Mouse (Mus musculus) layer of hippocampus, adult 9-10 months (tissue): ENCODE measurements around the gene Slc38a9.

Experiments
- DNase-seq: peaks from one replicate; pipeline ENCODE4 v3.0.0; 2022; ENCODE audit warnings: low spot score

The Slc38a9 gene

DNA sequence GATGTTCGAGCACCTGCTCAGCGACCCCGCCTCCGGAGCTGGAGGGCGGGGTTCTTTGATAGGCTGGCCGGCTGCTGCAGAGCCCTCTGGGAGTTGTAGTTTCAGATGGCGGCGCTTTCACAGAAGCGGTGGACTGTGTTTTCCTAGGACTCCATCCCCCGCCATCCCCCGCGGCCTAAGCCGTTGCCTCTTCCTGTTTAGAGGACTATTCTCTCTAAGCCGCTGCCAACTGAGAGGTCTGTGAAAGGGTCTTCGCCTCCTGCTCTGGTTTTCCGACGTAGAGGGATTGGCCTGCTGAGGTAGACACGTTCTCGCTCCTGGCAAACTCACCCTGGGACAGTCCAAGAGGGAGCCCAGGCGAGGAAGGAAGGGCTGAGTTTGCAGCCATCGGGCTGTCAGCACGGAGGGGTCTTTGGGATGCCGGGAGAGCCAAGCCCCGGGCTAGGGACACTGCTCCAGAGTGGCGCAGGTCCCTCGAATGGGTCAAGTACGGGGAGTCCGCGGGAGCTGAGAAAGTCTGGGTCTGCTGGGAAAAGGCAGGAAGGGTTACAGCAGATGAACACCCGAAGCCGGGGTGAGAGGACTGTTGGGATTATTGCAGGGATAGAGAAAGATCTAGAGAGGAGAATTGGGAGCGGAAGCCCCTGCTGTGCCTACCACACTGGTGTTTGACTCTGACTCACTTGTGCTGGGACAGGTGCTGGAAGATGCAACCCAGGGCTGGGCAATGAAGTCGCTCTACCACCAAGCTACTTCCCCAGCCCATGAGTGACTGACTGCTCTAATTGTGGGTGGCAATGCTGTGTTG, at the start of gene Slc38a9:
Gene Slc38a9 (plus strand): TSS at position 178 of the 808 bp plus-strand sequence.
- DNase-seq, result peak; percentile 85

DNA sequence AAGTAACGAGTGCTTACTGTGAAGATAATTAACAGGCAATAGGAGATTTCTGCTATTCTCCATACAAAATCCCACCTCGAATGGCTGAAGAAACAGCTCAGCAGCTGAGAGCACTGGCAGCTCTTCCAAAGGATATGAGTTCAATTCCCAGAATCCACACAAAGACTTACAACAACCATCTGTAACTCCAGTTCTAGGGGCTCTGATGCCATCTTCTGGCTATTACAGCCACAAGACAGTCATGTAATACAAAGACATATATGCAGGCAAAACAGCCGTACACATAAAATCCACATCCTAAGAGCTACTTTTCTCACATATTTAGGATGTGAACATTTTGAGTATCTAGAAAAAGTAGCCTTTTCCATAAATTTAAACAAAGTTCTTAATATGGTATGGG, 39.0 kb upstream of the Slc38a9 start:
- no peak for DNase-seq

DNA sequence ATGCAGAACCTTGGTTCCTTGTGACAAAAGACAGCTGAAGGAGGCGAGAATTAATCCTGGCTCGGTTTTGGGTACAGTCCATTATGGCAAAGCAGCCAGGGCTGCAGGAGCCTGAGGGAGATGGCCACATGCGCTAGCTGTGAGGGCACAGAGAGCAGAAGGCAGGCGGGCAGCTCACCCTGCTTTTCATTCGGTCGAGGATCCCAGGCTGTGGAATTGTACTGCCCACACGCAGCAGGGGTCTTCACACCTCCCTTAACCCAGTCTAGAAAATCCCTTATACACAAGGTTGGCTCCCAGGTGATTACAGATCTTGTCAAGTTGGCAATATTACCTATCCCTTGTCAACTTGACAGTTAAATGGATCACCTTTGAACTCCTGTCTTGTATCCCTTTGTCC, 36.9 kb upstream of the Slc38a9 start:
- no peak for DNase-seq

DNA sequence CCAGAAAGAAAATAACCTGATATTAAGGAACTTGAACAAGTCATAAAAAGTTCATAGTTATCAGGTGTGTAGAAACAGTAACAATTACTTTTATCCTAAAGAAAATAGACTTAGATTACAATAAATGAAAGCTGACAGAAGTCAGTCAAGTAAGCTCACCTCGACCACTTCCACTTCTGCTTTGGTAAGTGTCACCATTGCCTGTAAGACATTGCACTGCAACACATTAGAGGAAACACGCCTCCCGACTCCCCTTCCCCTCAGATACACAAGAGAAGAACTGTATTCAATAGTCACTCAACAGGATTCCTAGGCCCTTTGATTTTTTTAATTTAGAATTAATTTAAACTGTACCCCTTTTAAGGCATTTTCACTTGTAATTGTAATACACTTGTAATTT, 35.9 kb upstream of the Slc38a9 start:
- no peak for DNase-seq

DNA sequence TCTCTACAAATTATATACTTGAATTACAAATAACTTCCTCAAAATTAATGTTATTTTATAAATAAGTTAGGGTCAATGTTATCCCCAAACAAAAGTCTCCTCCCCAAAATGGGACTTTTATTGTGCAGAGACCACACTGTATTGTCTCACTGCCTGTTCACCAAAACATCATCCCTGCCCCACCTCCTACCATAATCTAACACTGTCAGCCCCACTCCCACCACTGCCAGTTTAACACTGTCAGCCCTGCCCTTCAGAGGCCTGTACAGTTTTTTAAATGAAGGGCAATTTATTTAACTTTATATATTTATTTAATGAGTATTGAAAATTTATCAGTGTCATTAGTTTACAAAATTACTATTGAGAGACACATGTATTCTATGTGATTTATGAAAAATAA, 35.0 kb upstream of the Slc38a9 start:
- no peak for DNase-seq

DNA sequence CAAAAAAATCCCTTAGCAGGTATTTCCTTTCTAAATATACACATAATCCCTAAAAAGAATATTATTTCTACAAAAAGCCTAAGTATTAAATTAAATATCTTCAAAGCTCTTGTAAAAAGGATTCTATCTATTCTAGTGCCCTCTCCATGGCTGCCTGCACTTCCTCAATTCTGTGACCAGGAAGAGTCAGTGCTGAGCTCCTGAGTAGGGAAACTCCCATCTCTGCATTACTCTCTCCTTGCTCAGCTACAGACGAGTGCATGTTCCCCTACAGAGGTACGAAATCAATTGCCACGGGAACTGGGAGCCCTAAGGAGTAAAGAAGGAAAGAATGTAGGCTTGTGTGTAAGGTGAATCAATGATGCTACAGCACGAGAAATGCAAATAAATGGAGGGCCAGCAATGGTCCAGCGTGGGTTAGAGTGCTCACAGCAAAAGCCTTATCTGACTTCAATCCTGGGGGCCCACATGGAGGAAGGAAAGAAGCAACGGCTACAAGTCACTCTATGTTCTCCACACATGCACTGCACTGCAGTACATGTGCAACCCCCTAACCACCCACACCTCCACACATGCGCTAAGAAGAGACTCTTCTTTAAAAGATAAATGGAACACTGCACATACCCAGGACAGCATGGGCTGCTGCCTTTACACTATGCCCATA, 25.2 kb upstream of the Slc38a9 start:
- no peak for DNase-seq

DNA sequence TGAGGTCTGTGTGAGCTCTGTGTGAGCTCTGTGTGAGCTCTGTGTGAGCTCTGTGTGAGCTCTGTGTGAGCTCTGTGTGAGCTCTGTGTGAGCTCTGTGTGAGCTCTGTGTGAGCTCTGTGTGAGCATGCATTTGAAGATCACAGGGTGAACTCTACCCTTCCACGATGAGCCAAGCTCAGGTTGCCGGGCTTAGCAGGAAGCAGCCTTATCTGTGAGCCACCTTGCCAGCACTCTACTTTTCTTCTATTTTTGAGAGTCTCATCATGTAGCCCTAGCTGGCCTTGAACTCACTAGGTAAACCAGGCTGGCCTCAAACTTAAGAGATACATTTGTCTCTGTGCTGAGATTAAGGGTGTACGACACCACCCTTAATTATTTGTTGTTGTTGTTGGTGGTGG, 24.1 kb upstream of the Slc38a9 start:
- DNase-seq, result no peak

DNA sequence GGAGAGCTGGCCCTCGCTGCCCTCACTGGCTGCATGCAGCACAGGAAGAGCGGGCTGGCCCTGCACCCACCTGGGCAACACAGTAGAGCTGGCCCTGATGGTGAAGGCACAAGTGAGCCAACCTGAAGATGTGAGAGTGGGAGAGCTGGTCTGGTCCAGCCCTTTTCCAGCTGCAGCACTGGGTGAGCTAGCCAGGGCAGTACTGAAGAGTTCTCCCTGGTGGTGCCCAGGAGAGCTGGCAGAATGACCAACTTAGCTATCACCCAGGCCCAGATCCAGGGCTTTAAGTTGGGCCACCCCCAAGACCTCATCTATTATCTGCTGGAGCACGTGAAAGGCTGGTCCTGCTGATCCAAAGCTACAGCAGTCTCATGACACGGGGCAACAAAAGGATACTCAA, 21.4 kb upstream of the Slc38a9 start:
- no peak for DNase-seq

DNA sequence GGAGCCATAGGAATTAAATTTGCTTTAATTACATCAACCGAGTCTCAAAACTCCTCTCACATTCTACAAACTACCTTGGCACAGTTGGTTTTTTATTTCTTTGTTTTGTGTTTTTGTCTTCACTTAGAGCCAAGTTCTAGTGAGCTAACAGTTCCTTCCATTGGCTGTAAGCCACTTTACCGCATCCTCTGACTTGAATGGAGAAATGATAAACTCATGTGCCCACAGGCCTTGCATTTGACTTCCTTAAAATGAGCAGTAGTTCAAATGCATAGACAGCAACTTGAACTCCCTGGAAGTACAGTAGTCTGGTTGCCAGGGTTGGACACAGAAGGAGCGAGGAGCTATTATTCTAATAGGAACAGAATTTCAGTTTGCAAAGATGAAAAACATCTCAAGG, 17.7 kb upstream of the Slc38a9 start:
- DNase-seq, result no peak

DNA sequence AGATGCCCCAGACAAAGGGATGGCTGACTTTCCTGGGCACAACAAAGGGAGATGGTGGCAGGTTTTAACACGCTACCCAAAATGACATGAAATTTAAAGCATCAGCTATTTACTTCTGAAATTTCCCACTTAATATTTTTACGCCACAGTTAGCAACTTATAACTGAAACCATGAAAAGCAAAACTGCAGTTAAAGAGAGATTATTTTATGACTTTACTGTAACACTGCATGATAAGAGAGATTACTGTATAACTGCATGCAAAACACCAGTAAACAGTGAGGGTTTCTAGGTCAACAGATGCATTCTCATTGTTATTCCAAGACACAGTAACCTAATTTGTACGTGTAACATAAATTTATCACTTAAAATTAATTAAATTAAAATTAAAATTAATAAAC, 15.6 kb upstream of the Slc38a9 start:
- no peak for DNase-seq

DNA sequence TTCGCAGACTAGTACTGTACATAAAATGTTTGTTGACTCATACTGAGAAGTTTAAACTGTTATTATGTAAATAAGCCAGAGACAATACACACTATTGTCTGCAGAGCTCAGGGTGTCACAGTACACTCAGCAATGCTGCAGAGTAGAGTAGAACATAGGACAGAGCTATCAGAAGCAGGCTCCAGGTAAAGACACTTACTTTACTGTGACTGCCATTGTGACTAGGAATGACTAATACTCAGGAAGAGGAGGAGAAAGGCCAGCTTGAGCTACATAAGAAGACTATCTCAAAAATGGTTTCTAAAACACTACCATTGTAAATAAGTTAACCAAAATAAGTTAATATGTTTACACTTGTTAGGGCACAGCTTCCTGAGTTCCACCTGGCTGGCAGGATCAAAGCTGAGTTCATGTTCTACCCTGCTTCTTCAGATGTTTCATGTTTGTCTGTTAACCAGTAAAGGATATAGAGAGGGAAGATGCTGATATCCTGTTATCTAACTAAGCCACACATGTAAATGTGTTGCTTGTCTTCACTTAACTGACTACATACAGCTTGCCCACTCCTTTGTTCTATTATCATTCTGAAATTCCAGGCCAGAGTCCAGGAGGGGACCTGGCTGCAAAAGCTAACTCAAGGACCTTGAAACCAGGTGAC, 14.9 kb upstream of the Slc38a9 start:
- DNase-seq, result no peak

DNA sequence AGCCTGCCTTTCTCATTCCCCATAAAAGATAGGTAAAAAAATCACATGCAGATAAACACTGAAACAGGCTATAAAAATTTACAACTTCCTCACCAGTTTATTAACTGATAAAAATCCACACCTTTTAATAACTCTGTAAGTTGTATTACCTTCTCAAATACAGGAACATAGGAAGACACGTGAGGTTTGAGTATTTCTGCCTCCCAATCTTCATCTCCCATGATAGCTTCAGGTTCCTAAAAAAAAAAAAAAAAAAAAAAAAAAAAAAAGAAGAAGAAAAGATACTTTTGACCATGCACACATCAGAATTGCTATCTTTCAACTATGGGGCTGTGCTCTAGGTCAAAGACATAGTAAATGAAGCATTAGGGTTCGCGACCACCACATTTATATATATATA, 9.4 kb upstream of the Slc38a9 start:
- no peak for DNase-seq

DNA sequence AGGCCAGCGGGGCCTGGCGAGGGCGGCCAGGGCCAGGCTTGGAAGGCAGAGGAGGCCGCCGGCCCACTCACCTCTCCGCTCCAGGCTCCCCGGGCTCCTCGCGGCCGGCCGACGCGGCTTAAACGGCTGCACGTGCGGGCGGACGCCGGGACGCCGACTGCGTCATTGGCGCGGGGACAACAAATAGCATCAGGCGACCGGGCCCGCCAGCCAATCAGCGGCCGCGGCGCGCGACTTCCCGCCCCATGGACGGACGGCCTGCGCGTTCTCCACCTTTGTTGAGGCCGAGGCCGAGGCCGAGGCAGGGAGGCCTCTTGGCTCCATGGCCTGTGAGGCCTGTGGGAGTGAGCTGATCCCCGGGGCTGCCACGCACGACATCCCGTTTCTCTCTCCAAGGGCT, 8.3 kb upstream of the Slc38a9 start, which contains the start of gene Ddx4:
Gene Ddx4 (minus strand): TSS at position 271 of the 400 bp plus-strand sequence.
- DNase-seq, result no peak

DNA sequence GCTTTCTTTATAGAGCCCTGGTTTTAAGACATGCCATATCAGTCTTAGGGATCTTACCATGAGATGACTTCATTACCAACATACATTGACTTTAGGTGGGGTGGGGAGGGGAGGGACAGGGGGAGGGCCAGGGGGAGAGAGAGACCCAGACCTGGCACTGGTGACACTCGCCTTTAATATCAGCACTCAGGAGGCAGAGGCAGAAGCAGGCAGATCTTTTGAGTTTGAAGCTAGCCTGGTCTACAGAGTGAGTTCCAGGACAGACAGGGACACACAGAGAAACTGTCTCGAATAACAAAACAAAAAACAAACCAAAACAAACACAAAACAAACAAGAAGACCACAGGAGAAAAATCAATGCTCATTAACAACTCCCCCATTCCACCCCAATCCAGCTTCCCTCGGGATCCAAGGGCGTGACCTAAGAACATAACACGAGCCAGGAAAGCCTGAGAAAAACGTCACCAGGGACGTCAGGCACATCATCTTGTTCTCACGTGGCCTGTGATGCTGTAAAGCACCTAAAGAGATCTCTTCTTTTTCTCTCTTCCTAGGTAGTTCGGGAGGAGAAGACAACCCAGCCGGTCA, 471 bp upstream of the Slc38a9 start:
- DNase-seq, result no peak

DNA sequence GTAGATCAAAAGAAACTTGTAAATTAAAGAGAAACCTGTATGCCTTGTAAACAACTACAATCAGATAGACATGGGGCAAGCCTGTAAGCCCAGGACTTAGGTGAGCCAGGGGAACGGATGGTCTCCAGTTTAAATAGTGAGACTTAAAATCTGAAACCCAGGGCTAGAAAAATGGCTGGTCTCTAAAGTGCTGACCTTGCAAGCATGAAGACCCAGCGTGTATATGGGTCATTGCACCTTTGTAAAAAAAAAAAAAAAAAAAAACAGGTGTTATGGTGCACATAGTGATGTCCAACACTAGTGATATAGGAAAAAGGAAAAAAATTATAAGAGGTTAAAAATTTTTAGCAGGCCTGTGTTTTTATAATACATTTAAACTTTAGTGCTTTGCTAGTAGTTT, 1.1 kb downstream of the Slc38a9 start:
- DNase-seq, result no peak

DNA sequence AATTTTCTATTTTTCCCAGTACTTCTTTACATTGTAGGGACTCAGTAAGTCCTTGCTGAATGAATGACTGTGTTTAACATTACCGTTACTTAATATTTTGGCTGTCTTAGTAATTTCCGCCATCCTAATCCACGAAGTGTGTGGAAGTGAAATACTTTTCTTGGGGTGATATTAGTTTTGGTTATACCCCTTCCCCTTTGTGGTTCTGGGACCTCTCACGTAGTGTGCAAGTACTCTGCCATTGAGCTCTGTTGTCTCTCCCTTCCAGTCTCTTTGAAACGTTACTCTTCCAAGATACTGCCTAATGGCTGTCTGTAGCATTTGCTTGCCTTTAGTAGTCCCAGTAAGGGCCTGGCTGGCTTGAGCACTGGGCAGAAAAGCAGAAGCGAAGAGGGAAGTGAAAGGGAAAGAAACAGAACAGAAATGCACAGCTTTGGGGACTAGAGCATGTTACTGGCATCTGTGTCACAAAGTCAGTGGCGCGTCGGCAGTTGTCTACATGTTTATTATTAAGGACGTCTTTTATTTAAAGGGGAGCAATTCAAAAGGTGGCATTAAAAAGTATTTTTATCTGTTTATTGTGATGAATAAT, 6.0 kb downstream of the Slc38a9 start:
- DNase-seq, result no peak

DNA sequence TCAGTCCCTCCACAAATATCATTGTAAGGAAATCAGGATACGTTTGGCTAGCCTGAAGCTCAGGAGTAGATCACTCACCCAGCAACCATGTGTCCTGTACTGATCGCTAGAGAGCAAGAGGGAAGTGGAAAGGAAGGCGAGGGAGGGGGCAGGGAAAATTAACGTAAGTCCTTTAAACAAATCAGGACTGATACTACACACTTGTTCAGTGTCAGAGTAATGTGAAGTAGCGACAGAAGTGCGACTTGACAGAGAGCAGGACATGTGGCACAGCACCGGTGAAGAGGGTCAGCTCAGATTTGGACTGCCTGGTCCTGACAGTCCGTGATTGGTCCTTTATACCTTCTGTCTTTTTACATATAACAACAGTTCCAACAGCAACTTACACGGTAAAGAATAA, 6.7 kb downstream of the Slc38a9 start:
- no peak for DNase-seq

DNA sequence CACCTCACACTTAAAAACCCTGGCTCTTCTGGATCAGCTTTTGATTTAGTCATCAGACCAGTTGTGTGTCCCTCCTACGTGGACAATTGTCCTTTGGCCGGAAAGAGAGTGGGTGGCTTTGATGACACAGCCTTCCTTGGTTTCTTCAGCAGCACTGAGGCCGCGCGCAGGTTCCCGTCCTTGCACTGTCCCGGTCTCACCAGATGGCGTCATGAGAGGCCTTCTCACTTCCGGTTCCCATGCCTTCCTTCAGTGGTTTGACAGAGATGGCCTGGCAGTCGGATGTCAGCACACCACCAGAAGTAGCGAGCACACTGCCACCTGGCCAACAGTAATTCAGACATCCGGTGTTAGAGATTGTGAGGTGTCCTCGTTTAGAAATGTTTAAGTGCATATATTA, 11.2 kb downstream of the Slc38a9 start:
- no peak for DNase-seq

DNA sequence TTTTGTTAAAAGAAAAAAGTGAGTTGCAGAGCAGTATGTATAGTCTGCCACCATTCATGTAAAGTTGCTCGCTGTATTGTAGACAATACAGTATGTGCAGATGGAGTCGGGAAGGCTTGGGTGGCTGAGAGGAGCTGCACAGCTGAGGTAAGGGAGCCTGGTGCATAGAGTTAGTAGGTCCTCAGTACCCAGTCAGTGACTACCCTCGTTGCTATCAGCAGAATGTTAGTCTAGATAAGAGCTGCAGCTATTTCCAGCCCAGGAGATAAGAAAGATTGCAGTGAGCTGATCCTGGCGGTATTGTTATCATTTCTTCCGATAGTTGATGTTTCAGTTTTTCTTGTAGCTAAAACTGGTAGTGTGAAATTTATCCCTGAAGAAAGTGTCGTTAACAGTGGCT, 12.2 kb downstream of the Slc38a9 start:
- no peak for DNase-seq

DNA sequence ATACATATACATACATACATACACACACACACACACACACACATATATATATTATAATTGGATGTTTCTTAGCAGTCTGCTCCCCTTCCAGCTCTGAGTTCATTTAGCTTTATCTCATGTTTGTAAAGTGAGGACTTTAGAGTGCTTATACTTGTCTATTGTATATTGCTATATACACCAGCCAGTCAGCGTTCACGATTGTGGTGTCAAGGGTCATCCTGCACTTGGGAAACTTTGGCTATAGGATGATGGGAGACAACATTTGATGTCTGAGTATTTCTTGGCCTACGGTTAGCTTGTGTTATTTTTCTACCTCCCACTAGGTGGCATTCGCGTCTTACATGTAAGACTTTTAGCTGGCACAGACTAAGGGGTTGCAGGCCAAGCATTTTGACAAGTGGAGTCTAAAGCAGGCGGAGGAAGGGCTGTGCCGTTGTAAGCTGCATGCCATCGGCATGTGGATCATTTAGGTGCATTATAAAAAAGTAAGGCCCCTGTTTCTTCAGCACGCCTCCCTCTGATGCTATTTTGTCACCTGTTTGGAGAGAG, 13.4 kb downstream of the Slc38a9 start:
- no peak for DNase-seq

DNA sequence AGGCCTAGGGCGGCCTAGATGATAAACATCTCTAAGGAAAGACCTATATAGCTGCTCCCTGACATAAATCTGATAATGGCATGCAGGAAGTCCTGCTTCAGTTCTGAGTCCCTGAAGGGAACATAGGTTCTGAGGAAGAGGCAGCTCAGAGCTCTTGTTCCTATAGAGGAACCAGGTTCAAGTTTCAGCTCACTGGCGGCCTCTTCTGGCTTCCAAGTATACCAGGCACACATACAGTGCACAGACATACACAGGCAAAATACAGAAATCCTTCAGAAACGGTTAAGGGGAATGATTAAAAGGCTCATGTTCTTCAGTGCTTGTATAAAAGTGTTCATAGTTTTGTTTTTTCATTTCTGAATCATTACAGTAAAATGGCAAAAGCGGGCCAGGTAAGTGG, 17.6 kb downstream of the Slc38a9 start:
- DNase-seq, result no peak

DNA sequence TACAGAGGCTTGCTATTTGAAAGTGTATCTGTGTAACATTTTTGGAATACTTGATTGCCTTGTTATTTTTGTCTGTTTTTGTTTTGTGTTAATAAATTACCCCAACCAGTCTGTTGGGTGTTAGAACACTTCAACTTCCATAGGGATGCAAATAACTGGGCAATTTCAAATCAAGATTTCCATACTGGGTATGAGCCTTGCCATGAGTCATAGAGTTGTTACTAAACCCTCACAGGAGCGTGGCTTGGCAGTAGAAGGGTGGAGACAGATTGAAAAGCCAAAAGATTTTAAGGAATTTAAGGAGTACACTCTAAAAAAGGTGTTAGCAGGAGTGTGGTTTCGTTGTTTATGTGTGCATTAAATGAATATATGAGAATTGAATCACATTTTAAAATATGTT, 22.8 kb downstream of the Slc38a9 start:
- DNase-seq, result no peak
